Mouse (Mus musculus) kidney, postnatal 0 days (tissue): ENCODE measurements at regions not wholly inside any gene's neighbourhood (a gene's known extent, or its start where the extent isn't known, plus 50 kb on each side); places are given as distances from the start of the nearest gene placed in this dataset.

Experiments
- ATAC-seq: fragments of 200-750 bp; cut with Nextera tagmentation; replicated peaks from 2 replicates; pipeline ENCODE4 v1.8.0; 2017; ENCODE audit warnings: low read depth, moderate number of reproducible peaks, moderate TSS enrichment, moderate library complexity; ENCODE audit not compliant: low FRiP score
- DNase-seq: peaks from one replicate; pipeline ENCODE4 v3.0.0-alpha.2; 2016; ENCODE audit warnings: low spot score
- H3K27ac ChIP-seq: fragments of 300-500 bp; sonication (generic); 2 replicates; pipeline ENCODE4 v1.5.1; 2014; ENCODE audit warnings: mild to moderate bottlenecking
- H3K27me3 ChIP-seq: fragments of 300-500 bp; sonication (generic); 2 replicates; pipeline ENCODE4 v1.6.1; 2014; ENCODE audit warnings: low read length, mixed read lengths; ENCODE audit not compliant: insufficient read depth
- H3K36me3 ChIP-seq: fragments of 300-500 bp; sonication (generic); 2 replicates; pipeline ENCODE4 v1.6.1; 2014; ENCODE audit warnings: low read length, mixed read lengths; ENCODE audit not compliant: insufficient read depth
- H3K4me1 ChIP-seq: fragments of 300-500 bp; sonication (generic); replicated peaks from 2 replicates; pipeline ENCODE4 v1.6.1; 2014; ENCODE audit warnings: antibody characterized with exemption, low read length, mixed read lengths; ENCODE audit not compliant: insufficient read depth
- H3K4me2 ChIP-seq: fragments of 300-500 bp; sonication (generic); 2 replicates; pipeline ENCODE4 v1.6.1; 2014; ENCODE audit warnings: mild to moderate bottlenecking, low read length, moderate library complexity, mixed read lengths
- H3K4me3 ChIP-seq: fragments of 300-500 bp; sonication (generic); replicated peaks from 2 replicates; pipeline ENCODE4 v1.5.1; 2014; ENCODE audit warnings: low read depth, low read length
- H3K9ac ChIP-seq: fragments of 300-500 bp; sonication (generic); 2 replicates; pipeline ENCODE4 v1.6.1; 2014; ENCODE audit warnings: low read depth, low read length
- H3K9me3 ChIP-seq: fragments of 300-500 bp; sonication (generic); replicated peaks from 2 replicates; pipeline ENCODE4 v1.6.1; 2016; ENCODE audit warnings: low read length, inconsistent platforms, mixed read lengths
- CTCF ChIP-seq: IDR thresholded peaks from 2 replicates; pipeline ENCODE4 v1.5.1; 2016; ENCODE audit warnings: antibody characterized with exemption, low read depth, mild to moderate bottlenecking, moderate library complexity
- WGBS: fragments of 180-500 bp; shearing (Covaris S2); extraction: QIAGEN DNeasy Blood & Tissue Kit; methylation state at CpG from one replicate; pipeline ENCODE4 v1.1.7; 2014; 5-methylcytosine and 5-hydroxymethylcytosine counted together

- no peaks in the 10 kb centered on the region for H3K4me1 ChIP-seq
- no peak for TF ChIP-seq CTCF
- H3K4me3 ChIP-seq = no peak overlapping the region
- no peaks in the 10 kb centered on the region for H3K27me3 ChIP-seq
- H3K4me2 ChIP-seq = no peak overlapping the region
- H3K27ac ChIP-seq = no peak overlapping the region
- ATAC-seq (peak; percentile 36; the same call in 1 of the 2 replicates), DNase-seq (peak; percentile 86)
- no peaks in the 10 kb centered on the region for H3K9me3 ChIP-seq
- H3K36me3 ChIP-seq = no peaks in the 10 kb centered on the region
- WGBS = 28% methylated on average over 7 of the region's 7 CpGs
- H3K9ac ChIP-seq = no peak overlapping the region
Observed at GRCm38 (mm10) chr6:18934362-18934761, 68.2 kb downstream of the Ankrd7 start.

GRCm38 (mm10) chr6:18946002-18946683 lies 80.0 kb downstream of the Ankrd7 start:
- WGBS = 77% methylated on average over 5 of the region's 5 CpGs
- DNase-seq = no peak
- Histone ChIP-seq H3K4me1 (no peaks in the 10 kb centered on the region), H3K36me3 (no peaks in the 10 kb centered on the region), H3K4me3 (no peak overlapping the region), H3K27me3 (no peaks in the 10 kb centered on the region), H3K9ac (no peak overlapping the region), H3K9me3 (no peaks in the 10 kb centered on the region), H3K4me2 (no peak overlapping the region), H3K27ac (no peak overlapping the region)
- no peak for TF ChIP-seq CTCF
- ATAC-seq = no peak
